Mouse (Mus musculus) C2C12 (cell line): ENCODE measurements at regions not wholly inside any gene's neighbourhood (a gene's known extent, or its start where the extent isn't known, plus 50 kb on each side); places are given as distances from the start of the nearest gene placed in this dataset.

Source experiments
- CTCF ChIP-seq: IDR thresholded peaks from one replicate; pipeline ENCODE4 v1.5.1; 2011; ENCODE audit not compliant: control insufficient read depth, insufficient read depth, insufficient read length
- MAX ChIP-seq: IDR thresholded peaks from one replicate; pipeline ENCODE4 v1.6.1; 2011; ENCODE audit warnings: mild to moderate bottlenecking, control low read depth
- MYOD1 ChIP-seq: IDR thresholded peaks from one replicate; pipeline ENCODE4 v1.6.1; 2011; ENCODE audit warnings: low read depth; ENCODE audit not compliant: control insufficient read depth, insufficient read length
- USF1 ChIP-seq: IDR thresholded peaks from one replicate; pipeline ENCODE4 v1.6.1; 2011; ENCODE audit warnings: low read depth, mild to moderate bottlenecking, control low read depth, moderate library complexity

- TF ChIP-seq CTCF (no peak), MYOD1 (no peak), USF1 (no peak), MAX (no peak)
Measured at GRCm38 (mm10) chr12:113327851-113328250, 142.1 kb downstream of the Tmem121 start.
